Mouse (Mus musculus): ENCODE measurements around the gene Olfr1280. TPM values are rescaled to one million over a fixed set of nuclear protein-coding genes. Genes with fewer than 3 reads are reported as not detected.
"Not testable (repeated sequence)": the region's sequence is repeated elsewhere in the genome, so short reads cannot be mapped to it uniquely, and the experiment has no call there.

Olfr1280 gene
- total RNA-seq (2014; fragmentation: Nextera tagmentation) = not detected in 2 replicates
- 0.12 and 0.22 TPM in 2 replicates for total RNA-seq (2017)
- not detected in 2 replicates for polyA plus RNA-seq (2012)

DNA sequence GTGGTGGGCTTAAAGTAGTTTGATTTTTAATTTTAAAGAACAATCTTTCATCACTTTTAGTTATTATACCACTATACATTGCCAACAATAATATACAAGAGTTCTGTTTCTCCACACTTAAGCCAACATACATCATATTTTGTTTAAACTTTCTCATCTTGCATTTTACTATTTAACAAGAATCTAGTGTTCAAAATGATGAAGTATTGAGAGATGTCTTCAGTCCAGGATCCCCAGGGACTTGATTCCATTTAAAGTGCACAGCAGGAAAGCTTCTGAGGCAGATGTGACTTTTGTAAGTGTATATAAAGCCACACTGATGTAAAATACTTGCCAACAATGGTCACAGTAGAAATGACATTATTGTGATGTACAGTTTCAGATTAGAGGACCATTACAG is at the start of gene Olfr1280:
Gene Olfr1280 (plus strand): TSS at position 301 of the 400 bp plus-strand sequence.
- Histone ChIP-seq H3K4me3 (ENCODE audit: low read depth, low read length) (no peak within 1 kb of the TSS), H3K4me1 (ENCODE audit: insufficient read depth, low read depth, low read length) (no peaks in the 10 kb centered on the region), H3K9me3 (replicated peaks) (no peaks in the 10 kb centered on the region), H3K27me3 (ENCODE audit: insufficient read depth, low read length) (no peaks in the 10 kb centered on the region), H3K36me3 (replicated peaks) (no peaks in the 10 kb centered on the region)
- ATAC-seq (ENCODE audit: extremely low read depth, insufficient number of reproducible peaks, low FRiP score, poor library complexity, severe bottlenecking) (no peak), DNase-seq (ENCODE audit: low spot score) (no peak)
- TF ChIP-seq POLR2AphosphoS5 (IDR thresholded peaks at IDR 0.05; ENCODE audit: insufficient replicate concordance, low read depth, low read length) (no peak), GATA1 (IDR thresholded peaks at IDR 0.05; ENCODE audit: borderline replicate concordance, low read length) (no peak), CTCF (IDR thresholded peaks at IDR 0.05; ENCODE audit: low read depth, low read length) (no peak), TAL1 (conservative IDR thresholded peaks at IDR 0.05; ENCODE audit: low read depth, low read length) (no peak)

GRCm38 (mm10) chr2:111274006-111274405 is 39.8 kb upstream of the Olfr1280 start, which contains the start of gene Olfr1277:
Gene Olfr1277 (minus strand): TSS chr2:111274106.
- no peak for DNase-seq (ENCODE audit: low spot score)
- Histone ChIP-seq H3K27me3 (ENCODE audit: insufficient read depth, low read length) (no peaks in the 10 kb centered on the region), H3K36me3 (replicated peaks) (no peaks in the 10 kb centered on the region), H3K4me1 (ENCODE audit: insufficient read depth, low read depth, low read length) (no peaks in the 10 kb centered on the region), H3K9me3 (replicated peaks) (no peaks in the 10 kb centered on the region), H3K4me3 (ENCODE audit: low read depth, low read length) (no peak within 1 kb of the TSS)
- no peak for TF ChIP-seq TAL1 (conservative IDR thresholded peaks at IDR 0.05; ENCODE audit: low read depth, low read length)
- TF ChIP-seq CTCF (IDR thresholded peaks at IDR 0.05; ENCODE audit: low read depth, low read length) = no peak
- no peak for TF ChIP-seq POLR2AphosphoS5 (IDR thresholded peaks at IDR 0.05; ENCODE audit: insufficient replicate concordance, low read depth, low read length)
- no peak for TF ChIP-seq GATA2 (IDR thresholded peaks at IDR 0.05; ENCODE audit: borderline replicate concordance, low read depth, low read length)
- no peak for TF ChIP-seq GATA1 (IDR thresholded peaks at IDR 0.05; ENCODE audit: borderline replicate concordance, low read length)
- no peak for ATAC-seq (ENCODE audit: extremely low read depth, insufficient number of reproducible peaks, low FRiP score, poor library complexity, severe bottlenecking)

- no peak within 1 kb of the TSS for H3K4me3 ChIP-seq (ENCODE audit: low read depth, low read length)
- DNase-seq (ENCODE audit: low spot score) = no peak
- no peaks in the 10 kb centered on the region for H3K27me3 ChIP-seq (ENCODE audit: insufficient read depth, low read length)
- no peak for ATAC-seq (ENCODE audit: extremely low read depth, insufficient number of reproducible peaks, low FRiP score, poor library complexity, severe bottlenecking)
- no peaks in the 10 kb centered on the region for H3K9me3 ChIP-seq (replicated peaks)
- TF ChIP-seq CTCF (IDR thresholded peaks at IDR 0.05; ENCODE audit: low read depth, low read length) = no peak
- no peak for TF ChIP-seq GATA1 (IDR thresholded peaks at IDR 0.05; ENCODE audit: borderline replicate concordance, low read length)
- H3K4me1 ChIP-seq (ENCODE audit: insufficient read depth, low read depth, low read length) = no peaks in the 10 kb centered on the region
- no peaks in the 10 kb centered on the region for H3K36me3 ChIP-seq (replicated peaks)
Measured at GRCm38 (mm10) chr2:111289836-111290235, 24.0 kb upstream of the Olfr1280 start, which contains the start of gene Olfr1278. Gene Olfr1278 (plus strand): TSS chr2:111290136.

DNA sequence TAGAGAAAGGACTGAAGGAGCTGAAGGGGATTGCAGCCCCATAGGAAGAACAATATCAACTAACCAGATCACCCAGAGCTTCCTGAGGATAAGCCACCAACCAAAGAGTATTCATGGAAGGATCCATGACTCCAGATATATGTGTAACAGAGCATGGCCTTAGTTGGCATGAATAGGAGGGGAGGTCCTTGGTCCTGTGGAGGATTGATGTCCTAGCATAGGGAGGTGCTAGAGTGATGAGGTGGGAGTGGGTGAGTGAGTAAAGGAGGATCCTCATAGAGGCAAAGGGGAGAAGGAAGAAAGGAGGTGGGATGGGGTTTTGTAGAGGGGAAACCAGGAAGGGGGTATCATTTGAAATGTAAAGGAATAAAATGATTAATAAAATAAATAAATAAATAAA is 15.3 kb upstream of the Olfr1280 start:
- no peak overlapping the region for H3K4me3 ChIP-seq (ENCODE audit: low read depth, low read length)
- ATAC-seq (ENCODE audit: extremely low read depth, insufficient number of reproducible peaks, low FRiP score, poor library complexity, severe bottlenecking) (no peak), DNase-seq (ENCODE audit: low spot score) (no peak)
- TF ChIP-seq POLR2AphosphoS5 (IDR thresholded peaks at IDR 0.05; ENCODE audit: insufficient replicate concordance, low read depth, low read length) (no peak), TAL1 (conservative IDR thresholded peaks at IDR 0.05; ENCODE audit: low read depth, low read length) (no peak), CTCF (IDR thresholded peaks at IDR 0.05; ENCODE audit: low read depth, low read length) (no peak), GATA2 (IDR thresholded peaks at IDR 0.05; ENCODE audit: borderline replicate concordance, low read depth, low read length) (no peak), GATA1 (IDR thresholded peaks at IDR 0.05; ENCODE audit: borderline replicate concordance, low read length) (no peak)
- no peaks in the 10 kb centered on the region for H3K4me1 ChIP-seq (ENCODE audit: insufficient read depth, low read depth, low read length)
- no peaks in the 10 kb centered on the region for H3K9me3 ChIP-seq (replicated peaks)
- H3K36me3 ChIP-seq (replicated peaks) = no peaks in the 10 kb centered on the region
- H3K27me3 ChIP-seq (ENCODE audit: insufficient read depth, low read length) = no peaks in the 10 kb centered on the region

DNA sequence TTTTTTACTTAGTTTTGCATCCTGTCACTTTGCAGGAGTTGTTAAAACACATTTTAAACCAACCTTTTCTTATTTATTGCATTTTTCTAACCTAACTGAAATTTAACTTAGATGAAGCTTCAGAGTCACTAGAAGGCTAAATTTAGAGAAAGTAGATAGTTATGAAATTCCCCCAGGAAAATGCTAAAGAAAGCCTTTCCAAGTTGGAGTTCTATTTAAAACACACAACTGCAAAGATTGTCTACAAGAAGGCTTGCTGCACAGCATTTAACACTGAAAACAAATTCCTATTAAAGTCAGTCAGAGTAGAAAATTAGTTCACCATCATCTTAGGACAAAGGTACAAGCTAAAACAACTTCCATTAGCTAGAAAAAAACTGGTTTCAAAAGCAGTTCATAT is 13.4 kb upstream of the Olfr1280 start, which contains the start of gene Olfr1279:
Gene Olfr1279 (plus strand): TSS at position 262 of the 400 bp plus-strand sequence.
- Histone ChIP-seq H3K27me3 (ENCODE audit: insufficient read depth, low read length) (no peaks in the 10 kb centered on the region), H3K4me3 (ENCODE audit: low read depth, low read length) (no peak within 1 kb of the TSS), H3K36me3 (replicated peaks) (no peaks in the 10 kb centered on the region), H3K9me3 (replicated peaks) (no peaks in the 10 kb centered on the region), H3K4me1 (ENCODE audit: insufficient read depth, low read depth, low read length) (no peaks in the 10 kb centered on the region)
- no peak for DNase-seq (ENCODE audit: low spot score)
- ATAC-seq (ENCODE audit: extremely low read depth, insufficient number of reproducible peaks, low FRiP score, poor library complexity, severe bottlenecking) = no peak
- TF ChIP-seq POLR2AphosphoS5 (IDR thresholded peaks at IDR 0.05; ENCODE audit: insufficient replicate concordance, low read depth, low read length) = no peak
- TF ChIP-seq CTCF (IDR thresholded peaks at IDR 0.05; ENCODE audit: low read depth, low read length) = no peak
- no peak for TF ChIP-seq TAL1 (conservative IDR thresholded peaks at IDR 0.05; ENCODE audit: low read depth, low read length)
- TF ChIP-seq GATA2 (IDR thresholded peaks at IDR 0.05; ENCODE audit: borderline replicate concordance, low read depth, low read length) = no peak
- no peak for TF ChIP-seq GATA1 (IDR thresholded peaks at IDR 0.05; ENCODE audit: borderline replicate concordance, low read length)

- H3K4me1 ChIP-seq (ENCODE audit: insufficient read depth, low read depth, low read length) = no peaks in the 10 kb centered on the region
- H3K9me3 ChIP-seq (replicated peaks) = no peaks in the 10 kb centered on the region
- H3K27me3 ChIP-seq (ENCODE audit: insufficient read depth, low read length) = no peaks in the 10 kb centered on the region
- H3K4me3 ChIP-seq (ENCODE audit: low read depth, low read length) = no peak within 1 kb of the TSS
- DNase-seq (ENCODE audit: low spot score) = no peak
- TF ChIP-seq CTCF (IDR thresholded peaks at IDR 0.05; ENCODE audit: low read depth, low read length) (no peak), GATA1 (IDR thresholded peaks at IDR 0.05; ENCODE audit: borderline replicate concordance, low read length) (no peak), TAL1 (conservative IDR thresholded peaks at IDR 0.05; ENCODE audit: low read depth, low read length) (no peak), POLR2AphosphoS5 (IDR thresholded peaks at IDR 0.05; ENCODE audit: insufficient replicate concordance, low read depth, low read length) (no peak), GATA2 (IDR thresholded peaks at IDR 0.05; ENCODE audit: borderline replicate concordance, low read depth, low read length) (no peak)
- no peaks in the 10 kb centered on the region for H3K36me3 ChIP-seq (replicated peaks)
- no peak for ATAC-seq (ENCODE audit: extremely low read depth, insufficient number of reproducible peaks, low FRiP score, poor library complexity, severe bottlenecking)
Measured at GRCm38 (mm10) chr2:111326220-111326619, 12.4 kb downstream of the Olfr1280 start, which contains the start of gene Olfr1281. Gene Olfr1281 (plus strand): TSS chr2:111326520.

DNA sequence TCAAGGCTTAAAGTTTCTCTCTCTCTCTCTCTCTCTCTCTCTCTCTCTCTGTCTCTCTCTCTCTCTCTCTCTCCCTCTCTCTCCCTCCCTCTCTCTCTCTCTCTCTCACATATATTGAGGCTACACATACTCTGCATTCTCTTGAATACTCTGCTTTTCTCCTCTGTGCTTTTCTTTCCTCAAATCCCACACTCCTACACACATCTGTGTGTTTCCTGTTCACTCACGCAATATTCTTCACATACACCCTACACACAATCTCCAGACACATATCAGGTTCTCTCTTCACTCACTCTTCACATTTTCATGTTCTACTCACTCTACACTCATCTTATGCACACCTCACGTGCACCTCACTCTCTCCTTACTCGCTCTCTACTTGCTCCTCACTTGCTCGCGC is 19.9 kb downstream of the Olfr1280 start:
- not testable (repeated sequence) for ATAC-seq (ENCODE audit: extremely low read depth, insufficient number of reproducible peaks, low FRiP score, poor library complexity, severe bottlenecking); DNase-seq (ENCODE audit: low spot score); H3K4me1 ChIP-seq (ENCODE audit: insufficient read depth, low read depth, low read length); H3K9me3 ChIP-seq (replicated peaks); H3K27me3 ChIP-seq (ENCODE audit: insufficient read depth, low read length); H3K36me3 ChIP-seq (replicated peaks); H3K4me3 ChIP-seq (ENCODE audit: low read depth, low read length)
